Mouse (Mus musculus): ENCODE results near the gene Esp1. TPM values are rescaled to one million over a fixed set of nuclear protein-coding genes. Genes with fewer than 3 reads are reported as not detected.

Esp1 gene
- polyA plus RNA-seq (2014; fragmentation: Illumina TruSeq; extraction: RNeasy Lipid Tissue Mini Kit (QIAGEN cat#74804); ENCODE audit: low read depth, low replicate concordance) = not detected

GRCm38 (mm10) chr17:40726820-40727219 is at the start of gene Esp1:
Gene Esp1, plus strand, starts transcription at chr17:40727120.

Other genes starting within 250 kb of the Esp1 start
- gene Esp8, start 207.1 kb upstream of the Esp1 start, polyA plus RNA-seq (2014; fragmentation: Illumina TruSeq; extraction: RNeasy Lipid Tissue Mini Kit (QIAGEN cat#74804); ENCODE audit: low read depth, low replicate concordance) = not detected
- gene Esp6, start 165.6 kb upstream of the Esp1 start, polyA plus RNA-seq (2014; fragmentation: Illumina TruSeq; extraction: RNeasy Lipid Tissue Mini Kit (QIAGEN cat#74804); ENCODE audit: low read depth, low replicate concordance) = not detected
- not detected for gene Esp4, start 128.5 kb upstream of the Esp1 start, polyA plus RNA-seq (2014; fragmentation: Illumina TruSeq; extraction: RNeasy Lipid Tissue Mini Kit (QIAGEN cat#74804); ENCODE audit: low read depth, low replicate concordance)
- gene Esp3, start 95.0 kb upstream of the Esp1 start, polyA plus RNA-seq (2014; fragmentation: Illumina TruSeq; extraction: RNeasy Lipid Tissue Mini Kit (QIAGEN cat#74804); ENCODE audit: low read depth, low replicate concordance) = not detected
- gene Crisp2, start 79.9 kb downstream of the Esp1 start, polyA plus RNA-seq (2014; fragmentation: Illumina TruSeq; extraction: RNeasy Lipid Tissue Mini Kit (QIAGEN cat#74804); ENCODE audit: low read depth, low replicate concordance) = 72.0 TPM
- not detected for gene Rhag, start 84.0 kb downstream of the Esp1 start, polyA plus RNA-seq (2014; fragmentation: Illumina TruSeq; extraction: RNeasy Lipid Tissue Mini Kit (QIAGEN cat#74804); ENCODE audit: low read depth, low replicate concordance)
- gene 9130008F23Rik, start 153.4 kb downstream of the Esp1 start, polyA plus RNA-seq (2014; fragmentation: Illumina TruSeq; extraction: RNeasy Lipid Tissue Mini Kit (QIAGEN cat#74804); ENCODE audit: low read depth, low replicate concordance) = 2.8 TPM
- gene Glyatl3, start 187.2 kb downstream of the Esp1 start, polyA plus RNA-seq (2014; fragmentation: Illumina TruSeq; extraction: RNeasy Lipid Tissue Mini Kit (QIAGEN cat#74804); ENCODE audit: low read depth, low replicate concordance) = not detected
- gene Mut, start 207.6 kb downstream of the Esp1 start, polyA plus RNA-seq (2014; fragmentation: Illumina TruSeq; extraction: RNeasy Lipid Tissue Mini Kit (QIAGEN cat#74804); ENCODE audit: low read depth, low replicate concordance) = 50.7 TPM
- gene Cenpq, start 207.9 kb downstream of the Esp1 start, polyA plus RNA-seq (2014; fragmentation: Illumina TruSeq; extraction: RNeasy Lipid Tissue Mini Kit (QIAGEN cat#74804); ENCODE audit: low read depth, low replicate concordance) = 4.1 TPM

Measured in adipose tissue, adult 10 weeks (tissue).